Mouse (Mus musculus) myocyte (in vitro differentiated cells): Measurements from ENCODE around the gene Tmem192. TPM values are rescaled to one million over a fixed set of nuclear protein-coding genes. Genes with fewer than 3 reads are reported as not detected.

Source experiments
- H3K27me3 ChIP-seq: one replicate; pipeline ENCODE4 v1.6.1; 2011; ENCODE audit not compliant: control insufficient read depth, insufficient read depth, insufficient read length
- H3K36me3 ChIP-seq: one replicate; pipeline ENCODE4 v1.6.1; 2011; ENCODE audit not compliant: control insufficient read depth, insufficient read depth
- H3K4me2 ChIP-seq: one replicate; pipeline ENCODE4 v1.6.1; 2011; ENCODE audit warnings: low read depth, control low read depth
- H3K4me3 ChIP-seq: one replicate; pipeline ENCODE4 v1.5.1; 2011; ENCODE audit warnings: mild to moderate bottlenecking, control low read depth, moderate library complexity
- H3K79me2 ChIP-seq: one replicate; pipeline ENCODE4 v1.6.1; 2011; ENCODE audit not compliant: control insufficient read depth, insufficient read depth
- H3ac ChIP-seq: one replicate; pipeline ENCODE4 v1.6.1; 2011; ENCODE audit not compliant: control insufficient read depth, insufficient read length
- CEBPB ChIP-seq: IDR thresholded peaks from 2 replicates; pipeline ENCODE4 v1.6.1; 2011; ENCODE audit warnings: mild to moderate bottlenecking, moderate library complexity; ENCODE audit not compliant: poor library complexity, insufficient read depth, severe bottlenecking
- E2F4 ChIP-seq: IDR thresholded peaks from one replicate; pipeline ENCODE4 v1.6.1; 2011; ENCODE audit warnings: mild to moderate bottlenecking, control low read depth, moderate library complexity; ENCODE audit not compliant: insufficient read depth
- MAX ChIP-seq: IDR thresholded peaks from one replicate; pipeline ENCODE4 v1.6.1; 2011; ENCODE audit warnings: low read depth, mild to moderate bottlenecking, control low read depth
- MYOD1 ChIP-seq, 3 experiments: IDR thresholded peaks; one replicate each; pipeline ENCODE4 v1.6.1; 2011; ENCODE audit warnings: control low read depth in 2 of 3, low read depth in 2 of 3, mild to moderate bottlenecking in 2 of 3, moderate library complexity in 1 of 3; ENCODE audit not compliant: insufficient read length in 2 of 3, control insufficient read depth in 1 of 3
- MYOG ChIP-seq, 3 experiments: IDR thresholded peaks; one replicate each; pipeline ENCODE4 v1.6.1; 2011; ENCODE audit warnings: control low read depth in 2 of 3, low read depth in 2 of 3, mild to moderate bottlenecking in 2 of 3; ENCODE audit not compliant: insufficient read length in 2 of 3, control insufficient read depth in 1 of 3, insufficient read depth in 1 of 3
- POLR2A ChIP-seq: IDR thresholded peaks from one replicate; pipeline ENCODE4 v1.6.1; 2011; ENCODE audit warnings: low read depth, mild to moderate bottlenecking, control low read depth, moderate library complexity; ENCODE audit not compliant: insufficient read length
- POLR2AphosphoS2 ChIP-seq: IDR thresholded peaks from one replicate; pipeline ENCODE4 v1.6.1; 2011; ENCODE audit warnings: low read depth, control low read depth; ENCODE audit not compliant: insufficient read length
- REST ChIP-seq: IDR thresholded peaks from one replicate; pipeline ENCODE4 v1.6.1; 2011; ENCODE audit warnings: mild to moderate bottlenecking, control low read depth, moderate library complexity; ENCODE audit not compliant: insufficient read depth, insufficient read length
- SRF ChIP-seq: IDR thresholded peaks from one replicate; pipeline ENCODE4 v1.6.1; 2011; ENCODE audit warnings: low read depth; ENCODE audit not compliant: control insufficient read depth, insufficient read length
- TCF12 ChIP-seq: IDR thresholded peaks from one replicate; pipeline ENCODE4 v1.6.1; 2011; ENCODE audit warnings: mild to moderate bottlenecking, control low read depth; ENCODE audit not compliant: poor library complexity, insufficient read depth, severe bottlenecking
- TCF3 ChIP-seq: IDR thresholded peaks from one replicate; pipeline ENCODE4 v1.6.1; 2011; ENCODE audit warnings: low read depth, control low read depth; ENCODE audit not compliant: insufficient read length
- USF1 ChIP-seq: IDR thresholded peaks from one replicate; pipeline ENCODE4 v1.6.1; 2011; ENCODE audit warnings: low read depth, mild to moderate bottlenecking, control low read depth, moderate library complexity
- polyA plus RNA-seq: library from polyadenylated mRNA; unstranded; fragments of >200 nt; fragmentation: generic; extraction: Trizol; gene quantifications from one replicate; pipeline ENCODE4 v1.2.1, GENCODE M21; 2012; ENCODE audit warnings: missing spikeins

Tmem192 gene
- polyA plus RNA-seq = 38.5 TPM

DNA sequence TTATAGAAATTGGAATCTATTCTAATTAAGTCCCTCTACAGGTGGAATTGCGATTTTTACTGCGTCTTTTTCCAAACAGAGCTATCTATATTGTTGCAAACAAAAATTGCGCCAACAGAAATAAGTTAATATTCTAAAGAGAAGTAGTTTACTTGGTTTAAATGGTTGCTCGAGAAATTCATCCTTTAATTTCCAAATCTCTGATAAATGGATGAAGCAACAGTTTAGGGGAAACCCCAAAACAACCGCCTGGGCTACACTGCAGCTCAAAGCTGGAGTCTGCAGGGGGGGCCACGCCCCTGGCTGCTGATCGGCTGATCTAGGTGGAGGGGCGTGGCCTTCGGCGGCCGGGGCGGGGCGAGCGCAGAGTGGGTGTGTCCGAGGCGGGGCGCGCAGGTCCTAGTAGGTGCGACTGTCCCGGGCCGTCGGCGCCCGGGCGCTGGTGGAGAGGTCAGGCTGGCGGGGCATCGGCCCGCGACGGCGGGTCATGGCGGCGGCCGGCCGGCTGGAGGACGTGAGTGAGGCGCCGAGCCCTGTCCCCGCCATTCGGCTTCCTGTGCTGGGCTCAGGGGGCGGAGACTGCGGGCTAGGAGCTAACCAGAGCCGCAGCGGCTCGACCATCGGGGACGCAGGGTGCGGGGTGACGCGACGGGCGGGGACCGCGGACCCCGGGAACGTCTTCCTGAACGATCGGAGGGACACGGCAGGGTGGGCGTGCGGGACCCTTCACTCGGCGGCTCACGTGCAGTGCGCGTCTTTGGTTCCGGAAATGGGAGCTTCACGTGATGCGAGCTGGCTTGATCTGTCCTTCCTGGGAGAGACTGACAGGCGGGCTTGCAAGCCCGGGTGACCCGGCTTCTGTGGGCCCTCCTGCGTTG lies at the start of gene Tmem192:
Gene Tmem192 (plus strand): TSS at position 366 of the 878 bp plus-strand sequence.
- H3K4me2 ChIP-seq = peak within 1 kb of the TSS; percentile 94
- H3K27me3 ChIP-seq = no peaks in the 10 kb centered on the region
- TF ChIP-seq MYOD1 (IDR thresholded peaks at IDR 0.05; ENCODE audit: control insufficient read depth in 1 of 3, insufficient read length in 2 of 3, low read depth in 2 of 3) (no peak), MAX (no peak), E2F4 (no peak), TCF3 (no peak), TCF12 (no peak), SRF (no peak), POLR2AphosphoS2 (no peak), CEBPB (0 out of 2 replicates have a peak, but pooled peaks have one; percentile 11), POLR2A (peak; percentile 64), USF1 (peak; percentile 94), MYOG (IDR thresholded peaks at IDR 0.05; ENCODE audit: control insufficient read depth in 1 of 3, insufficient read depth in 1 of 3, insufficient read length in 2 of 3, low read depth in 2 of 3) (peak in 1 of 3 experiments; percentile 2)

DNA sequence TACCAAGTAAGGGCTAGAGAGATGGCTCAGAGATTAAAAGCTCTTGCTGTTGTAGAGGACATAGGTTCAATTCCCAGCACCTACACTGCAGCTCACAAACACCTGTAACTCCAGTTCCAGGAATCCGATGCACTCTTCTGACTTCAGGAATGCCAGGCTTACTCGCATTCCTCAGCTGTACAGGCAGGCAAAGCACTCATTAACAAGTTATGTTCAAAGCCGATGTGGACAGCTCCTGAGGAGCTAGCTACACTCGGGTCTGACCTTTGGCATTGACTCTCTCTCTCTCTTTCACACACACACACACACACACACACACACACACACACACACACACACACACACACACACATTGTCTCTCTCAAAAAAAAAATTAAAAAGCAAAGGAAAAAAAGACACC lies 48.3 kb upstream of the Tmem192 start:
- no peak overlapping the region for H3K4me3 ChIP-seq
- no peak for TF ChIP-seq E2F4
- no peak for TF ChIP-seq REST
- TF ChIP-seq POLR2A = no peak
- TF ChIP-seq CEBPB = no peak
- no peak for TF ChIP-seq MYOG (IDR thresholded peaks at IDR 0.05; ENCODE audit: control insufficient read depth in 1 of 3, insufficient read depth in 1 of 3, insufficient read length in 2 of 3, low read depth in 2 of 3)
- TF ChIP-seq MYOD1 (IDR thresholded peaks at IDR 0.05; ENCODE audit: control insufficient read depth in 1 of 3, insufficient read length in 2 of 3, low read depth in 2 of 3) = no peak
- no peak for TF ChIP-seq TCF12
- TF ChIP-seq POLR2AphosphoS2 = no peak
- TF ChIP-seq MAX = no peak
- TF ChIP-seq TCF3 = no peak
- no peak for TF ChIP-seq SRF
- no peak for TF ChIP-seq USF1
- H3ac ChIP-seq = no peak overlapping the region
- H3K4me2 ChIP-seq = no peak overlapping the region
- no peaks in the 10 kb centered on the region for H3K27me3 ChIP-seq
- no peaks in the 10 kb centered on the region for H3K79me2 ChIP-seq
- H3K36me3 ChIP-seq = no peaks in the 10 kb centered on the region

More for the DNA sequence above, at the start of gene Tmem192:
- H3K79me2 ChIP-seq = no peaks in the 10 kb centered on the region
- peak within 1 kb of the TSS; percentile 10 for H3ac ChIP-seq
- H3K4me3 ChIP-seq = peak within 1 kb of the TSS; percentile 48
- no peaks in the 10 kb centered on the region for H3K36me3 ChIP-seq

DNA sequence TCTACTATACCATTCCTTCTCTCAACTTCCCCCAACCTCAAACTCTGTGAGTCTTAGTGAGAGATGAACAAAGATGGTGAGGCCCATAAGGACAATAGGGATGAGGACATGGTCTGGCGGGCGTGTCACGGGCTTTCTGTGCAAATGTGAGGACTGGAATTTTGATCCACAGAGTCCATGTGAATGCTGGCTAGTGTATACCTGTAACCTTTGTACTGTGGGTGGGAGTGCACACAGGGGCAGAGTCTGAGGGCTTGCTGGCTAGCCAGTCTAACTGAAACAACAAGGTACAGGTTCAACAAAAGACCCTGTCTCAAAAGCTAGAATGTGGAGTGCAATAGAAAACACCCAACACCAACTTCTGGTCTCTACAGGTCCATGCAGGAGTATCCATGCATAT lies 46.3 kb upstream of the Tmem192 start:
- Histone ChIP-seq H3K79me2 (no peaks in the 10 kb centered on the region), H3ac (no peak overlapping the region), H3K4me3 (no peak overlapping the region), H3K4me2 (no peak overlapping the region), H3K36me3 (no peaks in the 10 kb centered on the region), H3K27me3 (no peaks in the 10 kb centered on the region)
- TF ChIP-seq USF1 = no peak
- TF ChIP-seq REST = no peak
- no peak for TF ChIP-seq MYOG (IDR thresholded peaks at IDR 0.05; ENCODE audit: control insufficient read depth in 1 of 3, insufficient read depth in 1 of 3, insufficient read length in 2 of 3, low read depth in 2 of 3)
- no peak for TF ChIP-seq E2F4
- no peak for TF ChIP-seq MYOD1 (IDR thresholded peaks at IDR 0.05; ENCODE audit: control insufficient read depth in 1 of 3, insufficient read length in 2 of 3, low read depth in 2 of 3)
- TF ChIP-seq TCF3 = no peak
- no peak for TF ChIP-seq CEBPB
- TF ChIP-seq MAX = no peak

DNA sequence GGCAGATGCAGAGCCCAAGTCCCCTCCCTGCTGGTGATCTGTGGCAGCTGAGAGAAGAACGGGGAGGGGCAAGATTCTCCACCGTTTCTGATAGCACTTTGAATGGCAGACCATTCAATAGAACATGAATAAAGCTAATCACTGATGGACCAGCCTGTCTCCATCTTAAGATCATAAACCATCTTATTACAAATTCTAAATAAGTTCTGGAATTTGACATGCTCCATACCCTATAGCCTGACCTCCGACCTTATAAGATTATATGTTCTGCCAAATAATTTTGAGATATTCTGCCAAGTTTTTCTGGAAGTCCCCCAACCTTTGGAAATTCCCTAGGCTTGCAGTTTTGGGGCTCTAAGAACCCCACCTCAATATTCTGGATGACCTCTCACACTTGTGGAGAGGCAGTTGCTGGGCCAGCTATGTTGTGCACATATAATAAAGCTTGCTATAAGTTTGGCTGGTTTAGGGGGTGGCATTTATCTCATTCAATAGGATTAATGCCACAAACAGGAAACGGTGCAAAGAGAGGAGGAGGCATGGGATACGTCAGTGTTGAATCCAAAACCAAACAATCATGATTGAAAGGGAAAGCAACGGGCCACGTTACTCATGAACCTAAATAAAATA lies 45.3 kb upstream of the Tmem192 start:
- Histone ChIP-seq H3K4me2 (no peak overlapping the region), H3K27me3 (no peaks in the 10 kb centered on the region)
- no peak for TF ChIP-seq POLR2A
- TF ChIP-seq MYOG (IDR thresholded peaks at IDR 0.05; ENCODE audit: control insufficient read depth in 1 of 3, insufficient read depth in 1 of 3, insufficient read length in 2 of 3, low read depth in 2 of 3) = no peak
- no peak for TF ChIP-seq E2F4
- no peak for TF ChIP-seq SRF
- TF ChIP-seq CEBPB = no peak
- TF ChIP-seq TCF3 = no peak
- TF ChIP-seq REST = no peak
- no peak for TF ChIP-seq USF1
- no peak for TF ChIP-seq POLR2AphosphoS2
- no peak for TF ChIP-seq MYOD1 (IDR thresholded peaks at IDR 0.05; ENCODE audit: control insufficient read depth in 1 of 3, insufficient read length in 2 of 3, low read depth in 2 of 3)

More for the DNA sequence above, 45.3 kb upstream of the Tmem192 start:
- Histone ChIP-seq H3K79me2 (no peaks in the 10 kb centered on the region), H3K36me3 (no peaks in the 10 kb centered on the region), H3ac (no peak overlapping the region), H3K4me3 (no peak overlapping the region)
